Mouse (Mus musculus): ENCODE data around the gene 1700001J03Rik.
"Not testable (repeated sequence)": the region's sequence is repeated elsewhere in the genome, so short reads cannot be mapped to it uniquely, and the experiment has no call there.

The 1700001J03Rik gene

GRCm38 (mm10) chr5:146185204-146185603 is at the start of gene 1700001J03Rik:
1700001J03Rik (minus strand) TSS chr5:146185304.
- DNase-seq (ENCODE audit: low spot score in 2 of 2), result not testable (repeated sequence)

DNA sequence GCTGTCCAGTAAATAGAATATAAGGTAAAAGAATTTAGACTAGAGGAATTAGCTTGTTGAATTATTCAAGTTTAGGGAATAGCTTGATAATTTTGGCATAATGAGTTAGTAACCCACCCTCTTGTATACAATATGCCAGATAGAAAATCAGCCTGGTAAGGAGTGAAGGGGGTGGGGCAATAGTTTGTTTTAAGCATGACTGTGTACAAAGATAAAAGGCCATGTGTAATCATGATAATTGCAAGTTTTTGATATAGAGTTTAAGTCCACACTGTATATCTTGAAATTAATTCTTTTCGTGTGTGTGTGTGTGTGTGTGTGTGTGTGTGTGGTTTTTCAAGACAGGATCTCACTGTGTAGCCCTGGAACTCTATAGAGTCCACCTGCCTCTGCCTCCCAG is 49.2 kb upstream of the 1700001J03Rik start:
- DNase-seq (ENCODE audit: low spot score in 2 of 2), result no peak

DNA sequence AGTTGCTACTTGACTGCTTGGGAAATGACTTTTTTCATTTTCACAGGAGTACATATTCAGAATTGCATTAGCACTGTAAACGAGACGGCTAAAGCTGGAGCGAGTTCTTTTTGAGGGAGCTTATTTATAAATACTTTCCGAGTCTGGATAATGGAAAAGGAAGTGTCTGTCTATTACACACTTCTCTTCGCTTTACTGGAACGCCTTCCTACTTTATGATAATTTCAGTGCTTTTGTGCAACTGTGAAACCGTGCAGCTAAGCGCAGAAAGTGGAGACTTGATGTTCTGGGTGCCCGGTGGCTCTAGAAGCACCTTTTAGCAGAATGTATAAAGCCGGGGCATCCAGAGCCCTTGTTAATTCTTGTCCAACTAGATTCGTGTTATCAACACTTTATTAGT is 47.7 kb upstream of the 1700001J03Rik start:
- DNase-seq (ENCODE audit: low spot score in 2 of 2), result no peak

DNA sequence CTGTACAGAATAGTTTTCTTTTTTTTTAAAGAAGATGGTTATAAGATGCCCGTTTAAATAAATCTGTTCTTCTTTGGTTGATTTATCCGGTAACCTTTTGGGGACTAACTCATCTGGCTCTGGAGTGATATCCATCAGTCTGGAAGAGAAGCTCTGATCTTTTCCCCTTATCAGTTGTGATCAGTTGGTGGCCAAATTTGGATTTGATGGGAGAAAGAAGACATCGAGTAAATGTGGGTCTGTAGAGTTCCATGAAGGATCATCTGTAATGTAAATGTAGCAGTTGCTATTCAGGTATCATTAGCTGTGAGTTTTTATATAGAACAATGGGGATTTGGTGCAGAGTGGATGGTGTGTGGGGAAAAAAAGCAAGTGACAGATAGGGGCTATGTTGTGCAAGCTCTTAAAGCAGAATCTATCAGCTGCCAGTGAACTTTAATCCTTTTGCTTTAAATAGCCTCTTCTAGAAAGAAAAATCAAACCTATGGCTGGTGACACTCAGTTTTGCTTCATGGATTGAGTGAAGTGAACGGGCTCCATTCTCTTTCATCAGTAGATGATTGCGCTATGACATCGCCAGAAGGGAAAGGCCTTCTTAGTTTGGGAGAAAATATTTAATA is 47.1 kb upstream of the 1700001J03Rik start:
- DNase-seq (ENCODE audit: low spot score in 2 of 2), result no peak

- peak; percentile 12 to 29 for DNase-seq (ENCODE audit: low spot score in 2 of 2)
Measured at GRCm38 (mm10) chr5:146231655-146231996, 46.5 kb upstream of the 1700001J03Rik start.

- peak; percentile 93 to 94 for DNase-seq (ENCODE audit: low spot score in 2 of 2)
Measured at GRCm38 (mm10) chr5:146230864-146231654, 46.0 kb upstream of the 1700001J03Rik start, which contains the start of gene Cdk8. Cdk8 (plus strand) TSS chr5:146231230.

DNA sequence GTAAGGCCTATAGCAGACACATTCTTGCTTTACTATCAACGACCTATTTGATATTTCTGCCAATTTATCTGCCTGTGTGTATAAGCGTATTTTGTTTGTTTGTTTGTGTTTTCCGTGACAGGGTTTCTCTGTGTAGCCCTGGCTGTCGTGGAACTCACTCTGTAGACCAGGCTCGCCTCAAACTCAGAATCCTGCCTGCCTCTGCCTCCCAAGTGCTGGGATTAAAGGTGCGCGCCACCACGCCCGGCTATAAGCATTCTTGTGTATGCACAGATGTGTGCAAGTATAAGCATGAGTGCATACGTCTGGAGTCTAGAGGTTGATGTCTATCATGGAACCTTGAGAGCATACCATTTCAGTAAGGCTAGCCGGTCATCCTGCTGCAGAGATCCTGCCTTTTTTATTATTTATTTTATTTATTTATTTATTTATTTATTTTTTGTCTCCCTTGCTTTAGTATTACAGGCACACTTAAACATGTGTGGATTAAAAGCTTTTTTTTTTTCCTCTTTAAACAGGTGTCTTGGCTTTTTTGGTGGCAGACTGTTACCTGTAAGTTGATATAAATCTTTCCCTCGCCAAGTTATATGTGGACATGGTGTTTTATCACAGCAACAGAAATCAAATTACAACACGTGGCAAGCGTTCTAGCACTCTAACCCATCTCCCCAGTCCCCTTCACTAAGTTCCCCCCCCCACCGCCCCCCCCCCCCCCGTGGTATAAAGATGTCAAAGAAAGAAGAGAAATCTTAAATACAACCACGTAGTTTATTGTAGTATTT is 45.0 kb upstream of the 1700001J03Rik start:
- DNase-seq (ENCODE audit: low spot score in 2 of 2), result no peak

DNA sequence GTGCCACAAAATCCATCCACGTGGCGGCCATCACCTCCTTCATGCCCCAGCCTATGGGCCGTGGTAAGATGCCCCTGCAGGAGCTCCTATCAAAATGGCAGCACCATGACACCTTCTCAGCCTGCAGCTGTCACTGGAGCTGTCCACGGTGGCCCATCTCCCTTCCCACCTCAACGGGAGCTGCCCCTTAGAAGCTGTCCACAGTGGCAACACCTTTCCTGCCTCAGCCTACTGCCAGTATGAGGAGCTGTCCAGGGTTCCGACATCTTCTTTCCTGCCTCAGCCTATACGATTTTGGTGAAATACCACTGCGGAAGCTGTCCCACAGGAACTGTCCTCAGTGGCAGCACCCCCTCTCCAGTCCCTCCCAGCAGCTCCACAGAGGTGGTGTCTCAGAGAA is 42.4 kb upstream of the 1700001J03Rik start:
- no peak for DNase-seq (ENCODE audit: low spot score in 2 of 2)

DNA sequence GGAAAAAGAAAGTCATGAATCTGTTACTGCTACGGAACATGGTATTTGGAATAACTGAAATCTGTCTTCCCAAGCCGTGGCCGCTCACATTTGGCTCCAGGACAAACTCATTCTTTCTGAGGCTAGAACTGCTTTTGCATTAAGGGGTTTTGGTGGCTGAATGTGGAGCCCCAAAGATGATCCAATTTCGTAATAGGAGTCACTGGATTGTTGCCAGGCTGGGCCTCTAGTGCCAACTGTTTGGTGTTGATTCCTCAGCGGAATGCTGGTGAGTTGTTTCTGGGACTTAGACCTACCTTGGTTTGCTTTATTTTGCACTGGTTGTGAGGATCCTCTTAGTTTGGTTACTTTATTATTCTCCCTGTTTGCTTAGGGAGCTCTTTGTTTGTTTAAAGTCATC is 38.7 kb upstream of the 1700001J03Rik start:
- DNase-seq (ENCODE audit: low spot score in 2 of 2), result no peak

DNA sequence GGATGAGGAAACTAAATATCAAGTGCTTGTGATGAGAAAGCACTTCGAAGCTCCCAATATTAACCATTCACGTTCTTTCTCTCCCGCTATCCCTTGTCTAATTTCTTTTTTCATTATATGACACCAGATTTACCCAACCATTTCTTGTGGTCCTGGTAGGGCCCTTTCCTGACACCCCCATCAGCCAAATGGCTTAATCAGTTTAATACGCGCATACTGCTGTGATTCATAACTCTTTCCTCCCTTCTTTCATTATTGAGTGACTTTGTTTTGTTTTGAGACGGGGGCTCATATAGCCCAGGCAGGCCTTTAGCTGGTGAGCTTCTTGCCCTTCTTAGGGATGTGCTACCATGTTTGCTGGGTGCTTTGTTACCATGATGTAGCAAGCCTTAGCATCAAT is 36.6 kb upstream of the 1700001J03Rik start:
- no peak for DNase-seq (ENCODE audit: low spot score in 2 of 2)

DNA sequence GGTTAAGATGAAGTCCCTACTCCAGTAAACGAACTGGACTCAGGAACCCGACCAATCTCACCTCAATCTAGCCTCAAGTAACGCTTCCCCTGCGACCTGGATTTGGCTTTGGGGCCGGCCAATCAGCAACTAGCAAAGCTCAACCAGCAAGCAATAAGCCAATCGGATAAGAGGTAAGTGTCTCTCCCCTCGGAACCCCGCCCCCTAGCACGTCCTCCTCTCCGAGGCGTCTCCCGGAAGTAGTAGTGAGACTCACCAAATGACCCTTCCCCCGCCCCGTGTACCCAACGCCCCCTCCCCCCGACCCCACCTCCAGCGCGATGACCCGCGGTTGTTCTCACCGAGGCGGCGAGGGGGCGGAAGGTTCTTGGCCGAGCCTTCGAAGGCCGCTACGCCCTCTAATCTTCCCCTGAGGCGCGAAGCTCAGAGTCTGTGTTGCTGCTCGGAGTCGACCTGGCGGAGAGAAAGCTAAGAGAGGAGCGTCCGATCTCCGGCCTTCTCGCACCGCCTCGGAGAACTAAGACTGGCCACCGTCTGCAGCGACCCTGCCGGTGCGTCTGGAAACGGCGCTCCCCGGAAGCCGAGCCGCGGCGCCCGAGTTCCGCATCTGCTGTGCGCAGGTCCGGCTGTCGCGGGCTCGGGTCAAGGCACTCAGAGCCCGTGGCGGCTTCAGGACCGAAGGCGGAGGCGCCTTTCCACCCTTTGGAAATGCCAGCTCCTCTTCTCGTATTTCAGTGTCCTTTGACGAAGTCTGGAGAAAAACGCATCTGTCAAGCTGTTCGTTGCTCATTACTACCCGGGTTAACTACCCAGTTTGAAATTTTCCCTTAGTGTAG is 36.0 kb upstream of the 1700001J03Rik start, which contains the start of gene Rnf6:
TSS of gene Rnf6 (minus strand) at position 677 of the 836 bp plus-strand sequence.
- peak; percentile 92 to 96 for DNase-seq (ENCODE audit: low spot score in 2 of 2)

DNA sequence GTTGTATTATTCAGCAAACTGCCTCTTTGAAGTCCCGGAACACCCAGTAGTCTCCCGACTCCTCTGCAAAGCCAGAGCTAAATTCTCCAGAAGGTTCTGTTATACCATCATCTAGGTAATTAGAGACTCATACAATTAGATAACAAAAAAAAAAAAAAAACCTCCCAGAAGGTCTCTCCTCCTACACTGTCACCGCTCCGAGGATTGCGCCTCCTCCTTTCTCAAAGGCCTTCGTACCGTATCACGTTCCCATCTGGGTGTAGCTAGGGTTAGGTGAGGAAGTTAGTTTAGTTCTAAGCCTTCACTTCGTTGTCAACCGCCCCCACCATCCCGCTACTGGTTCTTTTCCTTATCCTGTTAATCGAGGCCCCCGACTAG is 35.4 kb upstream of the 1700001J03Rik start:
- DNase-seq (ENCODE audit: low spot score in 2 of 2), result no peak

GRCm38 (mm10) chr5:146205537-146205936 is 20.4 kb upstream of the 1700001J03Rik start:
- no peak for DNase-seq (ENCODE audit: low spot score in 2 of 2)

DNA sequence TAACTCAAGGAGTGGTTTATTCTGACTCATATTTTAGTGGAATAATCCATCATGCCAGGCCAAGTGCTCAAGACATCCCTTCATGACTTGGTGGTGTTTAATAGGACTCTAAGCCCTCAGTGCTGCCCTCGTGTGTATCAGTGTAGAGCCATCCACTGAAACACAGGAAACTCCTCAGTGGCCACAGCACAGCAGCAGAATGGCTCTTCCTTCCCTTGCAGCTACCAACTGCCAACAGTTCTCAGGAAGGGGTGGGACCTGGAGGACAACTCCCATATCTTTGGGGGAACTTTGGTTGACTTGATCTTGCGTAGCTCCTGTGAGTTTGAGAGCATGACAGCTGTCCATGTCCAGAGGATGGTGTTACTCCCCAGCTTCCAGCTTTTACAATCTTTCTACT is 18.8 kb upstream of the 1700001J03Rik start:
- no peak for DNase-seq (ENCODE audit: low spot score in 2 of 2)

- DNase-seq (ENCODE audit: low spot score in 2 of 2), result no peak
Measured at GRCm38 (mm10) chr5:146200580-146200979, 15.5 kb upstream of the 1700001J03Rik start.

- DNase-seq (ENCODE audit: low spot score in 2 of 2), result no peak
Measured at GRCm38 (mm10) chr5:146199540-146199939, 14.4 kb upstream of the 1700001J03Rik start.

GRCm38 (mm10) chr5:146199073-146199472 is 14.0 kb upstream of the 1700001J03Rik start:
- DNase-seq (ENCODE audit: low spot score in 2 of 2), result no peak

- no peak for DNase-seq (ENCODE audit: low spot score in 2 of 2)
Measured at GRCm38 (mm10) chr5:146193360-146193759, 8.3 kb upstream of the 1700001J03Rik start.

GRCm38 (mm10) chr5:146190501-146191269 is 5.6 kb upstream of the 1700001J03Rik start:
- DNase-seq (ENCODE audit: low spot score in 2 of 2), result no peak

DNA sequence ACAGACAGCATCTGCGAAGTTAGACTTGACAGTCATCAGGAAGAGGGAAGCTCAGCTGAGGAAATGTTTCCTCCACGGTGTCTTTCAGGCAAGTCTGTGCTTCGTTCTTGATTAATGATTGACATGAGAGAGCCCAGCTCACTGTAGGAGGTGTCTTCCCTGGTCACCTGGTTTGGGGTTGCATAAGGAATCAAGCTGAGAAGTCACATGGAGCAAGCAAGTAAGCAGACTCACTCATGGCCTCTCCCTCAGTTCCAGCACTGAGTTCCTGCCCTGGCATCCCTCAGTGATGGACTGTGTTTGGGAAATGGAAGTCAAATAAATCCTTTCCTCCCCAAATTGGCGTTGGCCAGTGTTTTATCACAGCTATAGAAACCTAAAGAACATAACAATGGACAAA is 5.0 kb upstream of the 1700001J03Rik start:
- no peak for DNase-seq (ENCODE audit: low spot score in 2 of 2)

- no peak for DNase-seq (ENCODE audit: low spot score in 2 of 2)
Measured at GRCm38 (mm10) chr5:146188712-146189111, 3.6 kb upstream of the 1700001J03Rik start.
